Mouse (Mus musculus): ENCODE measurements around the gene Dhx40.
"Not testable (repeated sequence)": the region's sequence is repeated elsewhere in the genome, so short reads cannot be mapped to it uniquely, and the experiment has no call there.

Gene Dhx40

DNA sequence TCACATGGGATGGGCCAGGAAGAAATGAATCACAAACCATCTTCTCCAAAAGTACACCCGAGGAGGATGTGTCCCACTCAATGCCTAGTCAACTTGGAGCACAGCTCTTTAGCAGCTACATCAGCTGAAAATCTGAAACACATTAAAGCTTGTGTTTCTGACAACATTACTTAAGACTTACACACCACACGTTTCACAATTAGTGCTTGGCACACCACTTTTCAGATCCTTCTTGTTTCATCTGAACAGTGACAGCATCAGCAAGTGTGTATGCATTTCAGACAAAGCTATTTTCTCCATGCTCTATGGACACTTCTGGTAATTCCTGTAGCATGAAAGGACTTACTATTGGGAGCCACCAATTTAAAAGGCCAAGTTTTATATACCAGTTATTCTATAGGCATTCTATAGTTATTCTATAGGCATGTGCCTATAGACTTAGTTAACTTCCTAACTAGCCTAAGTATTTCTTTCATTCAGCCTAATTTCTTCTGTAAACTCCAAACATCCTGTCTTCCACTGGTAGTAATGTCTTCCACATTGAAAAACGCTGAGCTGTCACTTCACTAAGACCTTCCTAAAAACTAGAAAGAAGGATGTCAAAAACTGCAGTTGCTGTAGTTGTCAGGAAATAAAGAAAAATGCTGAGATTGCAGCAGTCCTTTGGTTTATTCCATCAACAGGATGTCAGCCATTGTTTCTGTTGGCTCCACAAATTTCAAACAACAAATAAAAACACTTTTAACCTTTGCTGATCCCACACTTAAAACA, 61.7 kb downstream of the Dhx40 start:
- DNase-seq = no peak

DNA sequence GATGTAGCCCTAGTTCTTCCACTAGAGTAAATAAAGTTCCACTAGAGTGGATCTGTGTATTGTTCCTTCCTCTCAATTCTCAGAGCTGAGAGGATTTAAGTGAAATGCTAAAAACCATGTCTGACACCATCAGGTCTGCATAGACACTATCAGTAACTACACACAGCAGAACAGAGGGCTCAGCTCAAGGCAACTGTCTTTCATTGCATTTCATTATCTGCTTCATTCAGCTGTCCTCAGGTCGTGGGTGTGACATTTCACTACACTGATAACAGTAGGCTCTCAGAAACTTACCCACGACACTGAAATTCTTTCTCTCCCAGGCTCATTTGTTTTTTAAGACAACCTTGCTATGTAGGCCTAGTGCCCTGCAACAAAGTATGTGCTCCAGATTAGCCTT, 64.9 kb downstream of the Dhx40 start:
- DNase-seq = no peak

DNA sequence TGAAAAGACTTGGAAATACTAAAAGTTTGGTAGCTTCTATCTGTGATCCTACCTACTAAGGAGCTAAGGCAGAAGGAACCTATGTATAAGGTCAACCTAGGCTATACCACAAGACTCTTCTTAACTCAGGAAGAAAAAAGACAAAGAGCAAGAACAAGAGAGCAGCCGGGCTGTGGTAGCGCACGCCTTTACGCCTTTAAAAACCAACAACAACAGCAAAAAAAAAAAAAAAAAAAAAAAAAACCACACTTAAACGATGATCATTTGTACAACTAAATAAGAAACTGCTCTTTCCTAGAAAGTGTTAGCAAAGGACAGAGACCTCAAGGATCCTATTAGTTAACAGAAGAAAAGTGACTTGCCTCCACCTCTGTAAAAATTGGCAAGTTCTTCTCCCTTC, 66.0 kb downstream of the Dhx40 start:
- no peak for DNase-seq

DNA sequence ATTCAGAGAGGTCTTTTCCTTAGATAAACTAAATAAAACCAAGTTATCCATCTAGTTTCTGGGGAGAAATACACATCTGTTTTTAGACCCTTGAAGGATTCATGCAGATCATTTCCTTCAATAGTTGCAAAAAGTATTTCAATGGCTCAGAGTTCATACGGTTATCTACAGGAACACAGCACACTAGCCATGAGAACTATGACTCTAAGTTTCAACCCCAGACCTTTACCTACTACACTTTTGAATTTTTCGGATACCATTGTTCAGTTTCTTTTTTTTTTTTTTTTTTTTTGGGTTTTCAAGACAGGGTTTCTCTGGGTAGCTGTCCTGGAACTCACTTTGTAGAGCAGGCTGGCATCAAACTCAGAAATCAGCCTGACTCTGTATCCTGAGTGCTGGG, 68.1 kb downstream of the Dhx40 start:
- no peak for DNase-seq

DNA sequence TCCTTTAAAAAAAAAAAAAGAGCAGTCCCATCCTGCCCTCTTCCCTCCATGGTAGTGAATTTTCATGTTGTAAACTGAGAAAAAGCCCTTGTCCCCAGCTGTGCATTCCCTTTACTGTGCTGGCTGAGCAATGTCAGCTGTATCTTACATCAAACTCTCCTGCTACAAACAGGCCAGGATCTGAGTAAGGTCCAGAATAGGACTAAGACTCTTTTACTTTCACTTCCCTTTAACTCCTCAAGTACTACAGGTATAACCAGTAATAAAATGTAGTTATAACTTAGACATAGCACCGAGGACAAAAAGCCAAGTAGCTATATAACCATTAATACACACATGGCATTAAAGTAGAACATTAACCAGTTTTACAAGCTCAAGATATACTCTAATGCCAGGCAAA, 68.6 kb downstream of the Dhx40 start:
- no peak for DNase-seq

DNA sequence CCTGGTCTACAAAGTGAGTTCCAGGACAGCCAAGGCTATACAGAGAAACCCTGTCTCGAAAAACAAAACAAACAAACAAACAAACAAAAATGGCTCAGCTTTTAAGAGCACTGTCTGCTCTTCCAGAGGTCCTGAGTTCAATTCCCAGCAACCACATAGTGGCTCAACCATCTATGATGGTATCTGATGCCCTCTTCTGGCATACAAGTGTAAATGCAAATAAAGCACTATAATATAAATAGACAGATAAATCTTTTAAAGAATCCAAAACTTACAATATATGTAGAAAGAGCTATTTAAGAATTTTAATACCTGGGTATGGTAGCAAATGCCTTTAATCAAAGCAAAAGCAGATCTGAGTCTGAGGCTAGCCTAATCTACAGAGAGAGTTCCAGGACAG, 69.2 kb downstream of the Dhx40 start:
- DNase-seq = not testable (repeated sequence)

DNA sequence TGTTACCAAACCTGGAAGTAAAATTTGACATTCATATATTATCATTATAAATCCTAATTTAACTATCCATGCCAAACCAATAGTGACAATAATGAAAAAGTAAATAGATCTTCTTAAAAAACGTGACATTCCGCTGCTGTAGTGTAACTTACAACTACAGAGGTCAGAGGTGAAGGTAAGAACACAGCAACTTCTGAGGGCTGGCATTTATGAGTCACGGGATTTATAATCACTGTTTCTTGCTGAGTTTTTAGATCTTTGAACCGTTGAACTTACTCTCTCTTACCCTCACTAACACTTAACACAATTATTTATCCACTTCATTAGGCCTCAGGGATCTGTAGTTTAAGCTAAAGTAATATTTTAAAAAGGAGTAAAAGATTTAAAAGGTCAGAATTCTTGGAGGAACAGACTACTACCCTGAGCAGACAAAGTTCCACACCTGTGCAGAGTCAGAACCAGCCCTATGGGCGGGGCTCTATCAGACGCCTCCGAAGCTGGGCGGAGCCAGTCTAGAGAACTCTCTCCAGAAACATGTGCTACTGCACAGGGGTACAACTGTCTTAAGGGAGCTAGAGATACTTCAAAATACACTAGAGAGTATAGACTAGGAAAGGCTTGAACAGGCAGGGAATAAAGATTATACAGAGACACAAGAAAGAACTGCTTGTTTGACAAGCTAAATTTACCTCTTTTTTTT, 70.1 kb downstream of the Dhx40 start:
- no peak for DNase-seq

DNA sequence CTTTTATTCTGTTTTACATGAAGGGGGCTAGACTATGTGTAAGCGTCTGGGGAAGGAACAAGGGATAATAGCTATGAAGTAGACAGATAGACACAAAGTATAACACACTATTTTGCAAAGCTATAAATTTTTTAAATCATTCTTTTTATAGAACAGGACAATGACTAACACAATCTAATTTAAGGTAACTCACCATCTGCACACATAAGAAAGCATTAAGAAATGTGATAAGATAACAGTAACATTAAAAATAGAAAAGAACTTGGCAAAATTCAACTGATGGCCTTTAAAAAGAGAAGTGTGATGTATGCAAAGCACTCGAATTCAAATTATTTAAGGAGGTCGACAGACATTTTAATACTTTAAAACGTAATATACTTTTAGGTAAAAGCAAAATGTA, 72.6 kb downstream of the Dhx40 start:
- DNase-seq = no peak

DNA sequence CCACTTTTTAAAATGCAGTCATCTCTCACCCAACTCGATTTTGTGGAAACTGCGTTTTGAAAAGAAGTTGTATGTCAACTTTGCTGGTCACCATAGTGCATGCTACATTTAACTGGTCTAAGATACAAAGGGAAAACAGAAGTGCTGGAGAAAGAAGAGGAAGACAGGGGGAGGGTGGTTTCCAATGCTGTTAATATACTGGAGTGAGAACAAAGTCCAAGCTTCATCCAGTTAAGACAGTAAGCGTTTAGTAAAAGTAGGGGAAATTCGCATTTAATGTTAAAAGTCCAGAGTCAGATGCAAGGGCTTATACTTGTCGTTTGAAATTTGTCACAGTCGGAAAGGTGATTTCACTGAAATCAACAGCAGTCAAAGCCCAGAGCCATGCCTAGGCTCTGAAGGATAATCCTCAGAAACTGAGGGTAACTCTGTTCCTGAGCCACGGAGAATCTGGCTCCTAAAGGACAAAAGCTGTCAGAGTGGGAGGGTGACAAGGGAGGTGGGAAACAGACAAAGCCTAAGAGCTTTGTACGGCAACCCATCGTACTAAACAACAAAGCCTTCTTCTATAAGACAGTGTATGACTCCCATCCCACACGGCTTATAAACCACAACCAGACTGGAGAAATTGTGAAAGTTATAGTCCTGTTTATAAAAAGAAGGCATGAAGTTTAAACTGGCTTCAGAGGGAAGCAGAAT, 73.2 kb downstream of the Dhx40 start:
- DNase-seq = no peak

DNA sequence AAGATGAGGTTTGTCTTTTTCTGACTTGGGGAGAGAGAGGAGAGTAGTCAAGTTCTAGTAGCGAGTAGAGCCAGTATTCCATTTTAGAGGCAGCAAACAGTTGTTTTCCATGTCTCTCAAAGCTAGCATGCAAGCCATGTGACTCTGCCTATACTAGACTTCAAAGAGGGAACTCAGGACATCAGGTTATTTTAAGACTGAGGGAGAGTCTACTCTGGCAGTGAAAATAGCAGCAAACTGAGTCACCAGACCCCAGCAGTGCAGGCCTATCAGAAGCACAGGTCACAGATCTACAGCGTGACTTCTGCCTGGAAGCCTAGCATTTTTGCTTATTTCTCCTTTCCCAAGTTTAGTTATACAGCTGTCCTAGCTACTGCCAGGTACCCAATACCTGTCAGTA, 76.1 kb downstream of the Dhx40 start:
- DNase-seq = no peak

DNA sequence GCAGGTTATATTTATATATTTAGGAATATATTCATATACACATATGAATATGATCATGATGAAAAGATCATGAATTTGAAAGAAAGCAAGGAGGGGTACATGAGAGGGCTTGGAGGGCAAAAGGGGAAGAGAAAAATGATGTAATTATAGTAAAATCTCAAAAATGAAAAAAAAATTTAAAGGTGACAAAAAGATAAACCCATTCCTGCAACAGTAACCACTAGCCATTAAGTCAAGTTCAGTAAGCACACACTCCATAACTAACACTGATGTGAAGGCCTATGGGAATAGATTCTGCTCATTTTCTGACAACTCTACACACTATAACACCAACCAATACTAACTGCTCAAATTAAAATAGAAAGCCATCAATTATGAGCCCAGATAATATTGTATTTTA, 81.9 kb downstream of the Dhx40 start:
- no peak for DNase-seq

DNA sequence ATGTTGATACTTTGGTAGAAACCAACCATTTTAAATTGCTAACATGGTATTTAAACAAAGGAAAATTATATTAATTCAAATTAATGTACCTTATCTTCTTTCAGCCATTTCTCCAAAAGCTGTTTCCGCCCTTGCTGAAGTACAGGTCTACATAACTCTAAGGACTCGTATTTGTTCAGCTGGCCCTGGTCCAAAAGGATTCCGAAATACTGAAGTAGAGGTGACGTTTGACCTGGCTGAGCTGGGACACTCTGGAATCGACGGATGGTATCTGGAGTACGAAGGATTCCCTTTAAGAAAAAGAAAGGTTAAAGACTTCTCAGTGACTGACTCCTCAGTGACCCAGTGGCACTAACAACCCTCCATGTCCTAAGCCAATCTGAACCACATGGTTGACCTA, 82.6 kb downstream of the Dhx40 start:
- DNase-seq = no peak

DNA sequence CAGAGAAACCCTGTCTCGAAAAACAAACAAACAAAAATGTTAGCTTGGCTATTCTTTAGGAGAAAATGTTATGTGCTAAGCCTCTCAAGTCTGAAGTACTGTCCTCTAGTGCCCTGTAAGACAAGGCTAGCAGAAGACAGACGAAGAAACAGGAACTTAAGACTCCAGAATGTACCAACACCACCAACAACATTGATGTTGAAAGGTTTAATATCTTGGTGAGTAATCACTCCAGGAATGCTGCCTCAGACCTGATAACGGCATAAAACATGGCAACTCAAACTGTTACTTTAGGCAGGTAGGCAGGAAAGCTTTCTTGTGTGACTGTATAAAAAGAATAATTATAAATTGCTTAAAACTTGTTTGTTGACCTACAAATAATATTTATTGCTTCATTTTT, 83.5 kb downstream of the Dhx40 start:
- DNase-seq = no peak

DNA sequence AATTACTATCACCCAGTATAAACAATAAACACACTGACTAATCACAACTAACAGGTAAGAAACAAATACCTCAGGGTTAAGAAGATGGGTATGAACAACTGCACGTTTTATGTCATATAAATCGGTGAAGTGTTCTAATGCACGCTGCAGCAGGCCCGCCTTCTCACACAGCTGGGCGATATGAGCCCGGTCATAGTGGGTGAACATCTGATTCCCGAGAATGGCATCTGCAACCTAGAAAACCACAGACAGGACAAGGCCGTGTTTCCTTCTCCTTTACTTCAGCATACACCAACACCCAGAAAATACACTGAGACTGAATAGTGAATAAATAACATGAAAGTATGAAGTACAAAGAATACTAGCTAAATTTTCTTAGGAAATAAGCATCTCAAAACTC, 88.2 kb downstream of the Dhx40 start:
- no peak for DNase-seq

Data from right cerebral cortex, postnatal 4 days (tissue).